Mouse (Mus musculus) stomach, postnatal 0 days (tissue): ENCODE results near the gene Zfp652.

Experiments used
- CTCF ChIP-seq: IDR thresholded peaks from 2 replicates; pipeline ENCODE4 v1.5.1; 2016; ENCODE audit warnings: antibody characterized with exemption, low read depth, mild to moderate bottlenecking, moderate library complexity
- EP300 ChIP-seq: optimal IDR thresholded peaks from 2 replicates; pipeline ENCODE3; 2016; ENCODE audit warnings: antibody characterized with exemption

DNA sequence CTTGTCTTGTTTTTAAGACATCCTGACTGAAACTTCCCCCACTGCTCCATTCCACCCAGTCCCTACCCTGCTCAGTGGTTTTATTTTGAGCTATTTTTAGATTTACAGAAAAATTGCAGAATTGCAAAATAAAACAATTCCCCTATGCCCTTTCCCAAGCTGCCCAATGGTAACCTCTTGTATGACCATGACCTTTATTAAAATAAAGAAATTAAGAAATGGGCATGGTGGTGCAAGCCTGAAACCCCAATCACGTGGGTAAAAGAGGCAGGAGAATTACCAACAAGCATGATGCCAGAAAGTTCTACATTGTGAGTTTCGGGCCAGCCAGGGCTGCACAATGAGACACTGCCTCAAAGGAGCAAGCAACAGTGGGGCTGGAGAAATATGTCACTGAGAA lies 138.4 kb downstream of the Zfp652 start:
- TF ChIP-seq CTCF (no peak), EP300 (no peak)
